Comparison of ENCODE assay signal across 8 mouse cellular contexts in the genomic region with DNA sequence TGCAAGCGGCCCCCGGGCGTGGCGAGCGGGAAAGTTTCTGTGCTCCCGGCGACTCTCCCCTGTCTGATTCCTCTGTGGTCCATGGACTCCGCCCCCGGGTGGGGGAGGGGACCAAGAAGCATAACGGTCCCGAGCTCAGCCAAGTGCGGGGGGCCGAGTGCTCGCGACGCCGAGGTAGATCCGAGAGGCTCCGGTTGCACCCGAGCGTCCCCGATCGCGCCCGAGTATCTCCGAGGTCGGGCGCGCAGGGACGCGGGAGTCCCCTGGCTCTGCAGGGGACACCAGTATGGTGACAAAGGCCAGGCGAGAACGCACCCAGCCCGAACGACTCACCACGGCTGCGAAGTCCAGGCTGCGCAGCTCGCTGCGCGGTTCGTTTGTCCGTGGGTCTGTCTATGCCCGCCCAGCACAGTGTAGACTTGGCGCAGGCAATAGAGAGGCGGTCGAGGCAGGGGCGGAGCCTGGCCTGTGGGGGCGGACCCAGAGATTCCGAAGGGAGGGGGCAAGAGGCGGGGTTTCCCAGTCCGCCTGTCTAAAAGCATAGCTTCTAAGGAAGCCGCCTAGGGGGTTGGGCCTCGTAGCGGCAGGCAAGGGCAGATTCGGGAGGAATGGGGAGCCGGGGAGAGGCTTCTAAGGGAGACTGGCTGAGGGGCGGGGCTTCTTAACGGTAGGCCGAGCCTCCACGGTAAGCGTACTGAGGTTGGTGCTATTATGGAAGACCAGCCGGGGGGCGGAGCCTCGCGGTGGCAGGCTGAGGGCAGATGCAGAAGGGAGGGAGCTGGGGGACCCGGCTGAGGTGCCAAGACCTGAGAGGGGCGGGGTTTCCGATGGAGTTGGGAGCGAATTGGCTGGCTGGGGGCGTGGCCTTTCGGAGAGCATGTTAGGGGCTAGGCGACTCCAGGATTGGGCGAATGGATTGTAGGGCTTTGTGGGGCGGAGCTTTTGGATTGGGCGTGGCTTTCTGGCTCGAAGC. TPM values are rescaled to one million over a fixed set of nuclear protein-coding genes. Genes with fewer than 3 reads are reported as not detected.
A peak's percentile ranks its signal among the peaks of the same experiment; 100 is the strongest.
DNase-seq lines count a peak whose midpoint lies in the region; ATAC-seq and TF ChIP-seq lines count a peak whose summit lies in the region.

No protein-coding gene starts in this region.

- peak overlapping the region; percentile 84 for H3K4me3 ChIP-seq in cortical plate, adult 2 months (ENCODE audit: insufficient read depth, low read length)
- H3K4me3 ChIP-seq in megakaryocyte, embryonic 14.5 days (replicated peaks): peak overlapping the region; percentile 97

- no peaks in the 10 kb centered on the region for H3K9me3 ChIP-seq in megakaryocyte, embryonic 14.5 days

- peak overlapping the region; percentile 87 for H3K27ac ChIP-seq in cortical plate, adult 2 months (ENCODE audit: insufficient read depth, low read length)

- peak; percentile 42; the same call in 1 of the 2 replicates for TF ChIP-seq POLR2A in cortical plate, adult 2 months (IDR thresholded peaks at IDR 0.05; ENCODE audit: extremely low read depth, insufficient read depth, low read length)

- peaks cover 4% of the 10 kb centered on the region; the same call in 1 of the 2 replicates for H3K4me1 ChIP-seq in cortical plate, adult 2 months (ENCODE audit: control insufficient read depth, insufficient read depth, low read length)
- peaks cover 62% of the 10 kb centered on the region for H3K4me1 ChIP-seq in megakaryocyte, embryonic 14.5 days

- TF ChIP-seq CTCF in cortical plate, adult 2 months (IDR thresholded peaks at IDR 0.05; ENCODE audit: extremely low read depth, insufficient read depth, low read length): no peak

- peaks cover 56% of the 10 kb centered on the region for H3K27me3 ChIP-seq in megakaryocyte, embryonic 14.5 days (replicated peaks)

- peak; percentile 99 to 100 for DNase-seq in gastrocnemius, adult 8-10 months (ENCODE audit: low spot score in 2 of 2)
- peak; percentile 95 for DNase-seq in hindlimb bud, embryonic 11.5 days (ENCODE audit: extremely low spot score, low read depth, low spot score)
- peak; percentile 91 to 98 for DNase-seq in left cerebral cortex, adult 8-10 months (ENCODE audit: low spot score in 2 of 2)
- DNase-seq in right cerebral cortex, postnatal 10 days (ENCODE audit: low spot score in 2 of 2): peak; percentile 98
- peak; percentile 96 for DNase-seq in urinary bladder, postnatal 25 days (ENCODE audit: low spot score)

- peaks cover 2% of the 10 kb centered on the region for H3K36me3 ChIP-seq in megakaryocyte, embryonic 14.5 days (replicated peaks; ENCODE audit: low read length)

- ATAC-seq in activated CD4-positive, CD25-positive, alpha-beta regulatory T cell, adult 4 months: peak; percentile 85

RNA-seq across cellular contexts. Expression of gene Ptprs, which starts 14.2 kb away (rescaled TPM):
- 1 to 10 TPM; 6.5 to 8.6 TPM for polyA plus RNA-seq in activated CD4-positive, CD25-positive, alpha-beta regulatory T cell, adult 4 months (2017; shearing (Covaris generic))
- polyA plus RNA-seq in cortical plate, adult 2 months (2012; rRNA removed): 688 and 773 TPM in 2 replicates
- 10 to 100 TPM; 25.5 to 38.3 (median 30.6) TPM for total RNA-seq in gastrocnemius, adult 8-10 months (2022)
- total RNA-seq in left cerebral cortex, adult 8-10 months (2022): 100 to 1,000 TPM; 559 to 588 (median 565) TPM
- 24.6 and 26.9 TPM in 2 replicates for polyA plus RNA-seq in megakaryocyte, embryonic 14.5 days (2012; ENCODE audit: insufficient read depth, low replicate concordance)

RNA-seq across cellular contexts. Expression of gene Znrf4, which starts 50.2 kb away (rescaled TPM):
- not detected for polyA plus RNA-seq in activated CD4-positive, CD25-positive, alpha-beta regulatory T cell, adult 4 months (2017; shearing (Covaris generic))
- polyA plus RNA-seq in cortical plate, adult 2 months (2012; rRNA removed): not detected in 2 replicates
- total RNA-seq in gastrocnemius, adult 8-10 months (2022): not detected
- total RNA-seq in left cerebral cortex, adult 8-10 months (2022): not detected
- polyA plus RNA-seq in megakaryocyte, embryonic 14.5 days (2012; ENCODE audit: insufficient read depth, low replicate concordance): 0.22 TPM in 1 of 2 replicates, not detected in the other

Comparison
In these comparisons a context has a peak if more than half of its experiments do, and no peak if none do; other contexts are left out.
1. Peak in every context shown above with its lines: DNase-seq, ATAC-seq, H3K4me3 ChIP-seq and H3K27ac ChIP-seq.
2. RNA of gene Ptprs, which starts 14.2 kb away (polyA plus RNA-seq): 688 to 773 TPM in cortical plate, adult 2 months; 24.6 to 26.9 TPM in megakaryocyte, embryonic 14.5 days and 6.5 to 8.6 TPM in activated CD4-positive, CD25-positive, alpha-beta regulatory T cell, adult 4 months; every median in the first group is over 10 times any median in the second.